Mouse (Mus musculus) forebrain, embryonic 13.5 days (tissue): Measurements from ENCODE around the gene Lrmda. TPM values are rescaled to one million over a fixed set of nuclear protein-coding genes. Genes with fewer than 3 reads are reported as not detected.

Experiments
- ATAC-seq: fragments of 200-750 bp; cut with Nextera tagmentation; 2 replicates; pipeline ENCODE4 v1.8.0; 2017
- H3K27ac ChIP-seq: fragments of 300-500 bp; sonication (generic); 2 replicates; pipeline ENCODE4 v1.5.1; 2015; ENCODE audit warnings: inconsistent platforms, mild to moderate bottlenecking, moderate library complexity
- H3K27me3 ChIP-seq: fragments of 300-500 bp; sonication (generic); 2 replicates; pipeline ENCODE4 v1.6.1; 2015; ENCODE audit warnings: mild to moderate bottlenecking, inconsistent platforms
- H3K36me3 ChIP-seq: fragments of 300-500 bp; sonication (generic); 2 replicates; pipeline ENCODE4 v1.6.1; 2015; ENCODE audit warnings: mild to moderate bottlenecking, inconsistent platforms; ENCODE audit not compliant: poor library complexity, severe bottlenecking
- H3K4me1 ChIP-seq: fragments of 300-500 bp; sonication (generic); 2 replicates; pipeline ENCODE4 v1.6.1; 2015; ENCODE audit warnings: inconsistent platforms
- H3K4me2 ChIP-seq: fragments of 300-500 bp; sonication (generic); 2 replicates; pipeline ENCODE4 v1.6.1; 2015; ENCODE audit warnings: inconsistent platforms, mild to moderate bottlenecking, moderate library complexity
- H3K4me3 ChIP-seq: fragments of 300-500 bp; sonication (generic); 2 replicates; pipeline ENCODE4 v1.5.1; 2015; ENCODE audit warnings: mild to moderate bottlenecking, inconsistent platforms
- H3K9ac ChIP-seq: fragments of 300-500 bp; sonication (generic); 2 replicates; pipeline ENCODE4 v1.6.1; 2015; ENCODE audit warnings: mild to moderate bottlenecking, inconsistent platforms
- H3K9me3 ChIP-seq: fragments of 300-500 bp; sonication (generic); replicated peaks from 2 replicates; pipeline ENCODE4 v1.6.1; 2016; ENCODE audit warnings: inconsistent platforms
- WGBS: fragments of 180-500 bp; shearing (Covaris S2); methylation state at CpG from one replicate; pipeline ENCODE4 v1.1.7; 2015; 5-methylcytosine and 5-hydroxymethylcytosine counted together
- polyA plus RNA-seq: library from polyadenylated mRNA; unstranded; fragments of >200 nt; fragmentation: Nextera tagmentation; extraction: Ambion mirVana; gene quantifications from 2 replicates; pipeline ENCODE4 v1.2.1, GENCODE M21; 2015

Lrmda gene
- polyA plus RNA-seq, 1 experiment from 2014 or later, result not detected

- Histone ChIP-seq H3K9me3 (no peaks in the 10 kb centered on the region), H3K4me3 (no peak overlapping the region), H3K4me1 (no peaks in the 10 kb centered on the region), H3K36me3 (no peaks in the 10 kb centered on the region), H3K4me2 (no peak overlapping the region), H3K27me3 (peaks cover 28% of the 10 kb centered on the region), H3K27ac (no peak overlapping the region), H3K9ac (no peak overlapping the region)
- WGBS, result 93% methylated on average over 4 of the region's 4 CpGs
- no peak for ATAC-seq
Observed at GRCm38 (mm10) chr14:22185452-22185851, 165.9 kb downstream of the Lrmda start.

GRCm38 (mm10) chr14:22190111-22190510 is 170.6 kb downstream of the Lrmda start:
- WGBS, result 28% methylated on average over 6 of the region's 6 CpGs
- Histone ChIP-seq H3K4me2 (no peak overlapping the region), H3K27ac (no peak overlapping the region), H3K36me3 (no peaks in the 10 kb centered on the region), H3K4me3 (no peak overlapping the region), H3K9me3 (no peaks in the 10 kb centered on the region), H3K9ac (no peak overlapping the region), H3K27me3 (peaks cover 20% of the 10 kb centered on the region; the same call in 1 of the 2 replicates), H3K4me1 (no peaks in the 10 kb centered on the region)
- ATAC-seq, result no peak

- no peaks in the 10 kb centered on the region for H3K9me3 ChIP-seq
- no peak overlapping the region for H3K9ac ChIP-seq
- H3K4me3 ChIP-seq, result no peak overlapping the region
- WGBS, result 90% methylated on average over 9 of the region's 9 CpGs
- H3K36me3 ChIP-seq, result no peaks in the 10 kb centered on the region
- no peak overlapping the region for H3K4me2 ChIP-seq
- H3K27me3 ChIP-seq, result 0 out of 2 replicates have a peak, but pooled peaks cover 13% of the 10 kb centered on the region
- H3K27ac ChIP-seq, result no peak overlapping the region
- H3K4me1 ChIP-seq, result no peaks in the 10 kb centered on the region
- ATAC-seq, result no peak
Observed at GRCm38 (mm10) chr14:22192185-22192584, 172.7 kb downstream of the Lrmda start.

GRCm38 (mm10) chr14:22198021-22198420 is 178.5 kb downstream of the Lrmda start:
- H3K9ac ChIP-seq, result no peak overlapping the region
- ATAC-seq, result no peak
- H3K4me2 ChIP-seq, result no peak overlapping the region
- H3K9me3 ChIP-seq, result no peaks in the 10 kb centered on the region
- peaks cover 14% of the 10 kb centered on the region for H3K4me1 ChIP-seq
- H3K27me3 ChIP-seq, result no peaks in the 10 kb centered on the region
- no peak overlapping the region for H3K27ac ChIP-seq
- no peak overlapping the region for H3K4me3 ChIP-seq
- H3K36me3 ChIP-seq, result no peaks in the 10 kb centered on the region
- 64% methylated on average over 11 of the region's 11 CpGs for WGBS

GRCm38 (mm10) chr14:22198641-22199425 is 179.3 kb downstream of the Lrmda start:
- no peak overlapping the region for H3K9ac ChIP-seq
- no peaks in the 10 kb centered on the region for H3K36me3 ChIP-seq
- H3K27me3 ChIP-seq, result 0 out of 2 replicates have a peak, but pooled peaks cover under 1% of the 10 kb centered on the region
- no peak overlapping the region for H3K27ac ChIP-seq
- H3K9me3 ChIP-seq, result no peaks in the 10 kb centered on the region
- H3K4me1 ChIP-seq, result peaks cover 14% of the 10 kb centered on the region
- no peak overlapping the region for H3K4me2 ChIP-seq
- peak; percentile 6; the same call in 1 of the 2 replicates for ATAC-seq
- H3K4me3 ChIP-seq, result no peak overlapping the region
- 57% methylated on average over 12 of the region's 12 CpGs for WGBS

GRCm38 (mm10) chr14:22201667-22202066 is 182.2 kb downstream of the Lrmda start:
- WGBS, result 91% methylated on average over 2 of the region's 2 CpGs
- Histone ChIP-seq H3K9ac (no peak overlapping the region), H3K4me3 (no peak overlapping the region), H3K27me3 (peaks cover 15% of the 10 kb centered on the region; the same call in 1 of the 2 replicates), H3K9me3 (no peaks in the 10 kb centered on the region), H3K27ac (no peak overlapping the region), H3K36me3 (no peaks in the 10 kb centered on the region), H3K4me2 (no peak overlapping the region), H3K4me1 (peaks cover 14% of the 10 kb centered on the region)
- no peak for ATAC-seq

GRCm38 (mm10) chr14:22210601-22211000 is 191.1 kb downstream of the Lrmda start:
- no peak for ATAC-seq
- H3K4me2 ChIP-seq, result no peak overlapping the region
- H3K4me3 ChIP-seq, result no peak overlapping the region
- no peaks in the 10 kb centered on the region for H3K36me3 ChIP-seq
- no peak overlapping the region for H3K27ac ChIP-seq
- peaks cover 80% of the 10 kb centered on the region for H3K27me3 ChIP-seq
- no peaks in the 10 kb centered on the region for H3K9me3 ChIP-seq
- WGBS, result 93% methylated on average over 1 of the region's 1 CpGs
- H3K9ac ChIP-seq, result no peak overlapping the region
- H3K4me1 ChIP-seq, result peaks cover 12% of the 10 kb centered on the region

- Histone ChIP-seq H3K9me3 (0 out of 2 replicates have a peak, but pooled peaks cover 7% of the 10 kb centered on the region), H3K27ac (no peak overlapping the region), H3K4me1 (peaks cover 8% of the 10 kb centered on the region), H3K36me3 (no peaks in the 10 kb centered on the region), H3K27me3 (peaks cover 35% of the 10 kb centered on the region), H3K9ac (no peak overlapping the region), H3K4me2 (no peak overlapping the region), H3K4me3 (no peak overlapping the region)
- no peak for ATAC-seq
- 91% methylated on average over 4 of the region's 4 CpGs for WGBS
Observed at GRCm38 (mm10) chr14:22218183-22218582, 198.7 kb downstream of the Lrmda start.

GRCm38 (mm10) chr14:22222038-22222437 is 202.5 kb downstream of the Lrmda start:
- H3K27ac ChIP-seq, result no peak overlapping the region
- no peaks in the 10 kb centered on the region for H3K4me1 ChIP-seq
- H3K9me3 ChIP-seq, result 0 out of 2 replicates have a peak, but pooled peaks cover 7% of the 10 kb centered on the region
- no peak overlapping the region for H3K4me2 ChIP-seq
- no peak for ATAC-seq
- H3K9ac ChIP-seq, result no peak overlapping the region
- WGBS, result 87% methylated on average over 1 of the region's 1 CpGs
- no peaks in the 10 kb centered on the region for H3K36me3 ChIP-seq
- peaks cover 16% of the 10 kb centered on the region; the same call in 1 of the 2 replicates for H3K27me3 ChIP-seq
- H3K4me3 ChIP-seq, result no peak overlapping the region

- 0 out of 2 replicates have a peak, but pooled peaks cover 7% of the 10 kb centered on the region for H3K9me3 ChIP-seq
- no peak overlapping the region for H3K27ac ChIP-seq
- no peak for ATAC-seq
- no peaks in the 10 kb centered on the region for H3K36me3 ChIP-seq
- H3K9ac ChIP-seq, result no peak overlapping the region
- no peak overlapping the region for H3K4me3 ChIP-seq
- H3K4me2 ChIP-seq, result no peak overlapping the region
- WGBS, result 94% methylated on average over 3 of the region's 3 CpGs
- H3K4me1 ChIP-seq, result no peaks in the 10 kb centered on the region
- peaks cover 14% of the 10 kb centered on the region; the same call in 1 of the 2 replicates for H3K27me3 ChIP-seq
Observed at GRCm38 (mm10) chr14:22222574-22222973, 203.1 kb downstream of the Lrmda start.

GRCm38 (mm10) chr14:22226205-22226604 is 206.7 kb downstream of the Lrmda start:
- no peak for ATAC-seq
- H3K4me1 ChIP-seq, result no peaks in the 10 kb centered on the region
- peaks cover 8% of the 10 kb centered on the region; the same call in 1 of the 2 replicates for H3K27me3 ChIP-seq
- H3K4me3 ChIP-seq, result no peak overlapping the region
- H3K27ac ChIP-seq, result no peak overlapping the region
- WGBS, result 91% methylated on average over 2 of the region's 2 CpGs
- no peak overlapping the region for H3K9ac ChIP-seq
- H3K4me2 ChIP-seq, result no peak overlapping the region
- H3K36me3 ChIP-seq, result no peaks in the 10 kb centered on the region
- H3K9me3 ChIP-seq, result no peaks in the 10 kb centered on the region

- Histone ChIP-seq H3K4me2 (no peak overlapping the region), H3K9ac (no peak overlapping the region), H3K27me3 (peaks cover 8% of the 10 kb centered on the region; the same call in 1 of the 2 replicates), H3K4me1 (no peaks in the 10 kb centered on the region), H3K27ac (no peak overlapping the region), H3K36me3 (no peaks in the 10 kb centered on the region), H3K4me3 (no peak overlapping the region), H3K9me3 (no peaks in the 10 kb centered on the region)
- WGBS, result 87% methylated on average over 7 of the region's 7 CpGs
- ATAC-seq, result no peak
Observed at GRCm38 (mm10) chr14:22228253-22228968, 208.9 kb downstream of the Lrmda start.
